Mouse (Mus musculus): ENCODE measurements at regions not wholly inside any gene's neighbourhood (a gene's known extent, or its start where the extent isn't known, plus 50 kb on each side); places are given as distances from the start of the nearest gene placed in this dataset.

DNA sequence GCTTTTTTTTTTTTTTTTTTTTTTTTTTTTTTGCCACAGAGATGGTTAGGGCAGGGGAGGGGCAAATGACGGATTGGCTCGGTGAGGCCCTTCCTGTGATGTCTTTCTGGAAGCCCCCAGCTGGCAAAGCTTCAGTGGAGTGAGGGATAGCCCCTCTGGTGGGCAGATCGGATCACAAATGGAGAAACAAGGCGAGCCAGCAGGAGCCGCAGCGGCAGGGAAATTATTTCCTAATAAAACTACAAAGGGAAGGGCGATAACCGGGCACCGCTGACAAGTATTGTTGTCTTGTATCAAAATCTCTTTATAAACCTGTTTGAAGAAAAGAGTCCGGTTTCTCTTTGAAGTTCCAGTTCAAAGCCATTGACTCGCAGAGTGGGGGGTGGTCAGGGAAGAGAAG, 424.5 kb downstream of the Cd83 start:
- DNase-seq: no peak

GRCm38 (mm10) chr13:44210123-44210522, 425.5 kb downstream of the Cd83 start:
- no peak for DNase-seq

DNA sequence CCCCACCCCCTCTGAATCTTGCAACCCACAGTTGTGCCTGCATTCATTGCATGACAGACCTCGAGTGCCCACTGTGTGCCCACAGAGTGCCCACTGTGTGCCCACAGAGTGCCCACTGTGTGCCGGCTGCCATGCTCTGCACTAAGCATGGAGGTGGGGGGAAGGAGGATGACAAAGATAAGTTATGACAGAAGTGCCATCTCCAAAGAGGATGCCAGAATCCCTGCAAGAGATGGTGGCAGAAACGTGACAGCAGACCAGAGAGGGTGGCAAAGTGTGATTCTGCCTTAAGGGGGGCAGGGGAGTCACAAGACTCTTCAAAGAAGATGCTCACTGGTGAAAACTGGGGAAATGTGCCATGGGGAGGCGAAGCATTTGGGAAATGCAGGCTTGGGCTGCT, 427.8 kb downstream of the Cd83 start:
- DNase-seq: no peak

GRCm38 (mm10) chr13:44212936-44213335, 428.4 kb downstream of the Cd83 start:
- DNase-seq: peak; percentile 51

GRCm38 (mm10) chr13:44218266-44218665, 433.7 kb downstream of the Cd83 start:
- DNase-seq: no peak

DNA sequence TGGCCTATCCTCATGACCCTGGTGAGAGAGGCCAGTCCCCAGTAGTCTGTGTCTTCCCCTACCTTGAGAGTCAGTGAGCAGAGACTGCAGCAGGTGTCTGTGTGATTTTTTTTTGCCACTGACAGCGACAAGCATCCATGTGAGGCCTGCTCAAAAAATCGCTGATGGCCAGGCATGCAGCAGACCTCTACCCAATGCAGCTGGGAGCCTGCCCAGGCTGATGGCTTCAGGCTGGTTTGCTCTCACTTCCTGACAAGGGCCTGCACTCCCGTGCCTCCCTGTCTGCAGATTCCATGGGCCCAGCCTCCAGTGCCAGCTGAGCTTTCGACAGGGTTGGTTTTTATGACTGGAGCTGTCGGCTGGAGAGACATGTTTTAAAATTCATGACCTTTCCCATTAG, 437.1 kb downstream of the Cd83 start:
- DNase-seq: no peak

DNA sequence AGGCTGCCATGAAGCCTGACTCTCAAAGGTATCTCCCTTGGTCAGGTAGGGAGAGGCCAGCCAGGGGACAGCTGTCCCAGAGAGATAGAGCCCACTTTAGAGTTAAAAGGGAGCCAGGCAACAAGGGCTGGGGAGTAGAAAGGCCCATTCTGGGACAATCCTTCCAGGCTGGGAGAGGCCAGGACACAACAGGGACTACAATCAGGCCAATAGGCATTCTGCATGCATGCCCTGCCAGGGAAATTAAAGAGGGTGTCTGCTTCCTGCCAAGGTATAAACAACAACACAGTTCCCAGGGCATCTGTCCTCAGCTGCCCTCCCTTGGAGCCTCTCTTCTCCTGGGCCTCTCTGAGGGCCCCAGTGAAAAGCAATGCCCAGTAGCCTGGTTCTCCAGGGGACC, 437.8 kb downstream of the Cd83 start:
- DNase-seq: peak; percentile 20

GRCm38 (mm10) chr13:44227706-44228459, 443.3 kb downstream of the Cd83 start:
- DNase-seq: no peak

DNA sequence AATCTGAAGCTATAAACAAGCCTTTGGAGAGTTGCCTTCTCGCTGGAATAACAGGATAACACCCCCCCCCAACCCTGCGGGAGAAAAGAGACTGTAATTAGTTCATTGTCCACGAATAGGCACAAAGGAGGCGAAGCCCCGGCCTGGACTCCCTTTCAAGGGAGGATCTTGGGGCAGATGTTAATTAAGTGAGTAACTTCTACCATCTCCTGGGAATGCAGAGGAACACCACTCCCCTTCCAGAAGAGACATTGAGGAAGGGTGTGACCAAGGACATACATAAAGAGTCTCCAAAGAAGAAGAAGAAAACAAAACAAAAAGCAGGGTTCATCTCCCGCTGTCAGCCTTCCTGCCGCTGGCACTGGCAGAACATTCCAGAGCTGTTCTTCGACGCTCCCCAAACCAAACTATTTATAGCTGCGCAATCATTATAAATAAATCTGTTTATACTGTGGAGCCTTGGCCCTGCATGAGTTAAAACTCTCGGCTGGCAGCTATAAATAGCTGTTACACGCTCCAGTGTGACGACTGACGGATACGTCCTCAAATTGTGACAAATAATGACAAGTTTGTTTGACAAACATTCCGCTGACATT, 444.1 kb downstream of the Cd83 start:
- DNase-seq: no peak

GRCm38 (mm10) chr13:44229136-44229611, 444.6 kb downstream of the Cd83 start:
- no peak for DNase-seq

DNA sequence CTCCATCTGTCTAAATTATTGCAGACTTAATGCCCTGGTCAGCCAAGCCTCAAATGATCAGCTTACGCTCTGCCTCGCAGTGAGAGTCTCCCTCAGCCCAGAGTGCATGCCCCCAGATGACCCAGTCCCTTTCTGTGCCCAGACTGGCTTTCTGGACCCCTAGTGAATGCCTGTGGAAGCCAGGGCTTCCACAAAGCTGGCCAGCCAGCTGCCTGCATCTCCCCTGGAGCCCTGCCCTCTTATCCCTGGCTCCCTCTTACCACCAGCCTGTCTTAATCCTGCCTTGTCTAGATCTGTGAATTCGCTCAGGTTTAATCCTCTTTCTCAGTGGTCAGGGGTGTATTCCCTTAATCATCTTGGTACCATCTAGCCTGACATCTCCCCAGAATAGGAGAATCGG, 446.8 kb downstream of the Cd83 start:
- DNase-seq: no peak

DNA sequence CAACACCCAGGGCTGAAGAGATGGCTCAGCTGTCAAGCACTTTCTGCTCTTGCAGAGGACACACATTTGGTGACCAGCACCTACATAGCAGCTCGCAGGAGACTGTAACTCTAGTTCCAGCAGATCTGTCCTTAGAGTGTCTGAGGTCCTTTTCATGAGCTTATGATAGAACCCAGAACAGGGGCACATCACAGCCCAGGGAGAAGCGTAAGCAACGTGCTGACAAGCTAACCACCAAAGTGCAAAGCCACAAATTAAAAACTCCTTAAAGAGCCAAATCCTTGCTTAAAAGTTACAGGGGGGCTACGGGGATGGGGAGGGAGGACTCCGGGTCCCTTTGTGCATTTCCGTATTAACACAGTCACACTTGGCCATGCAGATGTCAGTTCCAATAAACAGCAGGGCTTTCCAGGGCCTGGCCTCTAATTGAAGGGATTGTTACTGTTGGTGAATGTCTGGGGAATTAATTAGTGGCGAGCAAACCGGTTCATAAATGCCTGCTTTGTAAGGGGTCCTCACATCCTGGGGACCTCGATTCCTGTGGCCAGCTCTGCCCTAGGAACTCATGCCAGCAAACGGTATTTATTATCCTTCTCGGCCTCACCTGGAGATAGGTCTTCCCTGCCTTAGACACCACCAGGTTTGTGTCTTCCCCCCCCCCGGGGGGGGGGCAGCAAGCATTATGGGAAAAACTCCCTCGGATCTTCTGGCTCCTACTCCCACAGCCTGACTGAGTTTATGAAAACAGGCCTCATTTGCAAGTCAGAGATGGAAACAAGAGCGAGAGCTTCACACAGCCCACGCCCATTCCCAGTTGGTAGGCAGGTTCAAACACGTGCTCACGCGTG, 447.5 kb downstream of the Cd83 start:
- no peak for DNase-seq

- DNase-seq: no peak
Observed at GRCm38 (mm10) chr13:44232716-44233051, 448.1 kb downstream of the Cd83 start.

GRCm38 (mm10) chr13:44234241-44234640, 449.7 kb downstream of the Cd83 start:
- no peak for DNase-seq

DNA sequence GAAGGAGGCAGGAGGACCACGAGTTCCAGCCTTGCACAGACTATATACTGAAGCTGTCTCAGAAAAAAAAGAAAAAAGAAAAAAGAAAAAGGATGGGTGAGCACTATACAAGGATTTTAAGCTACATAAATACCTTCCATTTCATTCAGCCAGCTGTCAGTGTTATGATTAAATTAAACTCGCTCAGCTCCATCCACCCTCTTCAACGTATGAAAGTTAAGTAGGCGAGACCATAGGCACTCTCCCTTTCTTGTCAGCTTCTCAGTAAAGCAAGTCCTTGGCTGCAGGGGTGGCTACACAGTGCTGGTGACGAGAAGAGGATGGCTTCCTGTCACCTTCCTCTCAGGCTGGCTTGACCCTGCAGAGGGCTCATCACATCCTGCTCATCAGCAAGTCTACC, 450.7 kb downstream of the Cd83 start:
- no peak for DNase-seq

- DNase-seq: no peak
Observed at GRCm38 (mm10) chr13:44235941-44236340, 451.4 kb downstream of the Cd83 start.

DNA sequence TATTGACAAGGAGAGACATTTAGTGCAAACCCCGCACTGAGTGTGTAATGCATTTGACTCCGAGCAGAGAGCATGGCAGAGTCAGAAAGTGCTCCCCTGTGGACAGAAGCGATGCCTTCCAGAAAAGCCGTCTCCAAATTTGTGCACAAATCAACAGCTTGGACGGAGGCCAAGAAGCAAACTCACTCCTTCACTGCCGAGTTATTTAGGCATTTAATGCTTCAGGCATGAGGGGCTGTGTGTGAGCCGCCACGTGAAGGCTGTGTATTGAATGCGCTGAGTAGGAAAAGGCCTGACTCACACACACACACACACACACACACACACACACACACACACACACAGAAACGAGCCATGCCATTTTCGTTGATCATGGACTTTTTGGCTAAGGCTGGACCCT, 453.7 kb downstream of the Cd83 start:
- DNase-seq: peak; percentile 46

- no peak for DNase-seq
Observed at GRCm38 (mm10) chr13:44243211-44243610, 458.6 kb downstream of the Cd83 start.

DNA sequence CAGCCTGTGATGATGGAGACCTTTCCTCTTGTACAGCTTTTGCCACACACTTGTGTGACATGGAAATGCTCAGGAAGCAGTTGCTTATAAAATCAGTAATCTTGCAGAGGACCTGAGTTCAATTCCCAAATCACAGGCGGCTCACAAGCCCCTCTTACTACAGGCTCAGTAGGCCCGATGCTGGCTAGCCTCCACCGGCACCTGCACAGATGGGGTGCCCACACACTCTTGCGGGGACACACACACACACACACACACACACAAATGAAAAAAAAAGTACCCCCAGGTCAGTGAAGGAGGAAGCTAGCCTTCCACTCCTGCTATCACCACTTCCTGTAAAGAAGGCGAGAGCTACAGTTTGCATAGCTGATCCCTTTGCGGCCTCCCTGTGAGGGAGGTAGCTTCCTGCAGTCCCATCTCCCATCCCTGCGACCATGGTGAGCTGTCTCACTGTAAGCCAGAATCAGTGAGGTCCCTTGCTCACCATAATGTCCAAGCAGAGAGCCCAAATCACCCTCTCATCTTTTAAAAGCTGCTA, 462.2 kb downstream of the Cd83 start:
- no peak for DNase-seq

DNA sequence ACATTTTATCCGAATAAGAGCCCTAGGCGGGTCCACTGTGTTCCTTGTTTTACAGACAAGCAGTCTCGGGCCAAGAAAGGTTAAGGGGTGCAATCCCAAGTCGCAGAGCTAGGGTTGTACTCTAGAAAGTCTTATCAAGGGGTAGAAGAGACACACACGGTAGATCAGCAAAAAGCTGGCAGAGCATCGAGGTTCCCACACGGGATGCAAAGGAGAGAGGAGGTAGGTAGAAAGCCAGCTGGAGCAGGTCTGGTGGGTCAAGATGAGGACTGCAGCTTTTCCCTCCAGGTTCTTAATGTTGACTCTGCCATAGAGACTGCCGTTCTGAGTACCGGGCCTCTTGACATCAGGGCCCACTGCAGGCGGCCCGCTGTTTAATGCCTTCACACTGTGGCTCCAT, 463.3 kb downstream of the Cd83 start:
- DNase-seq: no peak

- no peak for DNase-seq
Observed at GRCm38 (mm10) chr13:44248401-44248800, 463.8 kb downstream of the Cd83 start.

DNA sequence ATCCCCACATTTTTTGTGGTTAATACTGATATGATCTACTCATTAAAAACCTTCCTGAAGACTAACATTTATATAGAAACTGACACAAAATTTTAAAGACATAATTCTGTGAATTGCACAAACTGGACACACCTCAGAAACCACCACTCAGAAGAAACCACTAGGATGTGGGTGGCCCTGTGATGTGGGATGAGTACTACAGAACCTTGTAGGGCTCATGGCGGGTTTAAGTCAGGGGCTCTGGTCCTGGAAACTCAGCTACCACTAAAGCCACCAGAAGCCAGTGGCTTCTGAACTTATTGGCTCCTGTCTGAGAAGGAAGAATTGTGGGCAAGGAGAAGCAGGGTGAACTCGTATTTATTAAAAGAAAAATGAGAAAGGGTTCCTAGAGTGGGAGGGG, 464.5 kb downstream of the Cd83 start:
- DNase-seq: no peak

- DNase-seq: no peak
Observed at GRCm38 (mm10) chr13:44250474-44251201, 466.1 kb downstream of the Cd83 start.
